Mouse (Mus musculus) cerebellum, postnatal 14 days (tissue): ENCODE measurements around the gene Cgrrf1.

Experiments
- DNase-seq, 2 experiments: peaks; one replicate each; pipeline ENCODE4 v3.0.0; 2021; ENCODE audit warnings: mixed read lengths in 2 of 2

Cgrrf1 gene

DNA sequence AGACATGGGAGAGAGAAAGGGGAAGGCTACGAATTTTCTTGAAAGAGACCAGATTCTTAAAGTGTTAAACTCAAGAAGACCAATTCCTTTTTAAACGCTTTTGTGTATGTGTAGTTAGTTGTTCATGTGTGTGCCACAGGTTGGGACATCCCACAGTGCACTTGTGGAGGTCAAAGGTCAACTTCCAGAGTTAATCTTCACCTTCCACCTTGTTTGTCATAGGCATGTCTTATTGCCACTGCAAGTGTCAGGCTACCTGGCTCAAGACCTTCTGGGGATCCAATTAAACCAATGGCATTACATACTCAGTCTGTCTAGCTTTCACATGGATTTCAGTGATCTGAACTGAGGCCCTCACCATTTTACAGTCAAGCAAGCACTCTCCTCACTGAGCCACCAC is 7.9 kb upstream of the Cgrrf1 start:
- no peak for DNase-seq

DNA sequence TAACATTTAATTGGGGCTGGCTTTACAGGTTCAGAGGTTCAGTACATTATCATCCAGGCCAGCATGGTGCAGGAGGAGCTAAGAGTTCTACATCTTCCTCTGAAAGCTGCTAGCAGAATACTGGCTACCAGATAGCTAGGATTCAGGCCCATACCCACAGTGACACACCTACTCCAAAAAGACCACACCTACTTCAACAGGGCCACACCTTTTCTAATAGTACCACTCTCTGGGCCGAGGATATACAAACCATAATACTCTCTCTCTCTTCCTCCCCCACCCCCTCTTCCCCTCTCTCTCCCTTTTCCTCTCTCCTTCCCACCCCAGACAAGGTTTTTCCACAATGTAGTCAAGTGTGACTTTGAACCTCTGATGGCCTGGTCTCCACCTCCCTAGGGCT is 4.5 kb upstream of the Cgrrf1 start:
- no peak for DNase-seq

DNA sequence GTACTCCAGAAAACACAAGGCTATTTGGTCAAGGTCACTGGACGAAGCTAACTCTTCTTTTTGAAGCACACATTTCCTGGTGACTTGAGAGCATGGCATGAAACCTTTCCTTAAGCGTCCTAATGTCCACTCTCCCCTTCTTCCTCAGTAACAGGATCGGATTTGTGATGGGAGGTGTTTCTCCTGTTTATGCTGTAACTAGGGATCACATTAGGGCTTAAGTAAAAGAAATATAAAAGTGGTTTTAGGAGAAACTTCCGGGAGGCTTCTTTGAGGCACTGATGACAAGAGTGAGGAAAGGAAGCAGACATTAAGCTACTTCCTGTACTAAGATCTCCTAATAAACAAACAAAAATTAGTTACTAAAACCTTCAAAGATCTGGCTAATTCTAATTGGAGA is 630 bp upstream of the Cgrrf1 start:
- DNase-seq = peak in 1 of 2 experiments; percentile 13

GRCm38 (mm10) chr14:46832354-46833272 is 688 bp downstream of the Cgrrf1 start:
- DNase-seq = peak in 1 of 2 experiments; percentile 21

DNA sequence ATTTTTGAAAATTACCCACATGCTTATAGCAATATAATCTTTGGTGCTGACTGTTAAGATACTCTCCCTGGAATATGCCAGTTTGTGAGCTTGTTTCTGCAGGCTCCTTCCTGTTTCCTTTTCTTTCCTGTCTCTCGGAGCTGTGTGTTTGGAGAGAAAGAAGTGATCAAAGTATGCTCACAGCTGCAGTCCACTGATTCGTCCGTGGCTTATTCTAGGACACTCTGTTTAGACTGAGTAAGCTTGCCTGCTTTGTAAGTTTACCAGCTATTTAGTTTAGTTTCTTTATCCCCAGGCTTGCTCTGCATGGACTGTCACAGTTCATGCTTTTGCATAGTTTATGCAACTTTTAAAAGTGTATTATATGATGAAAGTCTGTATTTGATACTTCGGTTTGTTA is 7.4 kb downstream of the Cgrrf1 start:
- DNase-seq = no peak

GRCm38 (mm10) chr14:46845706-46846105 is 13.8 kb downstream of the Cgrrf1 start:
- DNase-seq = no peak

DNA sequence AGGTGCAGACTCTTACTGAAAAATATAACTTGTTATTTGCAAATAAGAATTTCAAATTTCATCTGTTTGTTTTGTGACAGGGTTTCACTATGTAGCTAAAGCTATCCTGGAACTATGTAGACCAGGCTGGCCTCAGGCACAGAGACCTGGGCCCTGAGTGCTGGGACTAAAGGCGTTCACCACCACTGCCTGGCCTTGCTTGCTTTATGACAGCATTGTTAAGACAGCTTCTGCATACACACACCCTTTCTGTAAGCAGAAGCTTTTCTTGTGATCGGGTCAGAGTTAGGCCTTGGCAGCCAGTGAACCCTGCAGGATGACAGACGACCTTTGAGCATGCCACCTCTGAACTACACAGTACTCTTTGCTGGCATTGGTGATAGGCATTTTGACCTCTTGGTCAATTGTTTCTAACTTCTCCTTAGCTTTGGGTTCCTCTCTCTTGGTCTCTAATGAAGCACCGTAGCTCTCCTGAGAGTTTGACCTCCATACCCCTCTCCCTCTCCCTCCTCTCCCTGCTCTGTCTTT is 16.2 kb downstream of the Cgrrf1 start:
- no peak for DNase-seq

DNA sequence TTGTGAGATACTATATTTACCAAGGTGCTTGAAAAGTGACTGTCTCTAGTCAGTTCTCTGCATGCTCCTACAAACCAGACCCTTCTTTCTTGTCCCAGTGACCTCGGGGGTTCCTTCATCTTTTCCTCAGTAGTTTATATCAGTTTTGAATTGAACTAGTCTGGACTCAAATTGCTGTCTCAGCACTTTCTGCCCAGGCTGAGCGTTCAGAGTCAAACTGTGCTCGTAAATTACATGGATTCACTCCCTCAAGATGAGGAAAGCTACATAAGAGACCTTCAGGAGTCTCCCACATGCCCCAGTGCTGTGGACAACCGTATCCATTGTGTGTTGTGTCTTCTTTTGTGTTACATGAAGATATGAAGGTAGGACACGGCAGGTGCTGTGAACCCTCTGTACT is 16.8 kb downstream of the Cgrrf1 start:
- no peak for DNase-seq

DNA sequence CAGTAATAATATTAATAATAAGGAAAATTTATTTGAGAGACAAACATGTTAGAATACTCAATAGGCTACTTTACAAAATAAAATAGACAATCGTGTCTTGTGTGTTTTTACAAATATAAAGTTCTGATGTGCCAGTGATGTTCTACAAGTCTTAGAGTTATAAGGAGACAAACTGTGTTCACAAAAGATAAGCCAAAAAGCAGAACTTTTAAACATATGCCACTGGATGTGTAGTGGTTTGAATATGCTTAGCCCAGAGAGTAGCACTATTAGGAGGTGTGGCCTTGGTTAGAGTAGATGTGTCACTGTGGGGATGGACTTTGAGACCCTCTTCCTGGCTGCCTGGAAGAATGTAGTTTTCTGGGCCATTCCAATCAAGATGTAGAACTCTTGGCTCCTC is 17.8 kb downstream of the Cgrrf1 start:
- no peak for DNase-seq

DNA sequence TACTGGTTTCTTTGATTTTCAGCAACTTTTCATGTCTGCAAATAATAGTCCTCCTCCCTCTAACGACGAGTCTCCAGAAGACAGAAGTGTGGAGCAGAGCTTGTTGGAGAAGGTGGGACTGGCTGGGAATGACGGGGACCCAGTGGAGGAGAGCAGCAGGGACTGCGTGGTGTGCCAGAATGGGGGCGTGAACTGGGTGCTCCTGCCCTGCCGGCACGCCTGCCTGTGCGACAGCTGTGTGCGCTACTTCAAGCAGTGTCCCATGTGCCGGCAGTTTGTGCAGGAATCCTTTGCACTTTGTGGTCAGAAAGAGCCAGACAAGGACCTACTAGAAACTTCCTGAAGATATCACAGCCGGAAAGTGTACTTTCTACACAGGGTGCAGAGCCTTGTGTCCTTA is 21.8 kb downstream of the Cgrrf1 start:
- no peak for DNase-seq

GRCm38 (mm10) chr14:46862922-46863321 is 31.0 kb downstream of the Cgrrf1 start:
- no peak for DNase-seq

DNA sequence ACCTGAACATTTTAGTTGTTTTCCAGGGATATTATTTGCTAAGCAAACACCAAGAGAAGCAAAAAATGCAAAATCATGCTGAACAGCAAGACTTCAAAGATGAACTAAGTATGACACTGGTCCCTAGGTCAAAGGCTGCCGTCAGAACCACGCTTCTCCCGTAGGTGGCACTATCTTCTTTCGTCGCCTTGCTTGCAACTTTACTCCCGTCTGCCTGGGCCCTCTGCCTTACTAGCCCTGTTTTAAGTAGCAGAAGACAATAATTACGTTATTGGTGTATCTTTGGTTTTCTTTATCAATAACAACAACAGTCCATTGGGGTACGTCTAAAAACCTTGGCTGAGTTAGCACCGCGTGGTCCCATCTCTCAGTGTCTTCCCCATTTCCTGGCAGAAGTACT is 49.0 kb downstream of the Cgrrf1 start:
- peak; percentile 73 to 76 for DNase-seq

GRCm38 (mm10) chr14:46881581-46882430 is 49.9 kb downstream of the Cgrrf1 start:
- DNase-seq = peak; percentile 43 to 47

- peak; percentile 52 for DNase-seq
Measured at GRCm38 (mm10) chr14:46882431-46883067, 50.6 kb downstream of the Cgrrf1 start, which contains the start of gene Samd4. Gene Samd4, plus strand, starts transcription at chr14:46882854.

DNA sequence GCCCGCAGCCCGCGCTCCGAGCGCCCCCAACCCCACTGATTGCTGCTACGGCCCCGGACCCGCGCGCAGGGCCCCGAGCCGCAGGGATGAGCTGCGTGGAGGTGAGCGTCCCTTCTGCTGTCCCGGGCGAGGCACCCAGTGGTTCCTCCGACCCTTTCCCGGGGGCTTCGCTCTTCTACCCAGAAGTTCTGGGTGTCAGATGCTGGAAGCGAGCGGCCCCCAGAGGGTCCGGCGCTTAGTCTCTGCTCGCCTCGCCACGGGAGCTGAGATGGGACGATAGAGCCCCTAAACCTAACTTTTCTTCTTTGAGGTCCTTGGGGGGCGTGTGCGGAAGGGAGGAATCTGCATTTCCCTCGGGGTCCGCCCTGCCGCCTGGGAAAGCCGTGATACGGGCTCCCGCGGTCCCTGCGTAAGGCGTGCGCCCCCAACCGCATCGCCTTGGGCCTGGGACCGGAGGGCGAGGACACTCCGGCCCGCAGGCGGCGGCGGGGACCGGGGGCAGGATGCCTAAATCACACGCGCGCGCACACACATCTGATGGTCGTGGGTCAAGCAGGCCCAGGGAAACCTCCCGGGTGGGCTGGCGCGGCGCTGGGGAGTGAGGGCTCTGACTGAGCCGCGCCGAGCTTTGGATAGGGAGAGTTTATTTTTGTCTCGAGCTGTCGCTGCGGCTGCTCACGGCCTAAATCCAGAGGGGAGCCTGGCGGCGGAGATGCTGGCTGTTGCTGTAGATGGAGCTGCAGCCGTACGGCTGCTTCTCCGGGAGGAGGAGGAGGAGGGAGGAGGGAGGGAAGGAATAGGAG is 51.3 kb downstream of the Cgrrf1 start:
- peak; percentile 43 to 49 for DNase-seq

- DNase-seq = peak; percentile 47
Measured at GRCm38 (mm10) chr14:46883871-46884441, 52.0 kb downstream of the Cgrrf1 start.

- DNase-seq = peak; percentile 60 to 68
Measured at GRCm38 (mm10) chr14:46884701-46885428, 52.9 kb downstream of the Cgrrf1 start.

DNA sequence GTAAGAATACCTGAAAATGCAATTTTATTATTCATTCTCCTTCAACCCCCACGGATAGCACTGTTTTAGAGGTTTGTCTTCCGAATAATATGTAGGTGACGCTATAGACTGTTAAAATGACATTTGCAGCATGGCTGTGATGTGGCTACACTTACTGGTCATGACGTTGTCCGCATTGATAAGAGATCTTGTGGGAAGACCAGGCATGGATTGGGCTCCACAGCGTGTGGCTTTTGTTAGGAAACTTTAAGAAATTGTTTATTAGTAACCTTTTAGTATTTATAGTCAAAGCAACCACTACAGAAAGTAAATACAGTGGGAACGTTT is 53.5 kb downstream of the Cgrrf1 start:
- DNase-seq = no peak

DNA sequence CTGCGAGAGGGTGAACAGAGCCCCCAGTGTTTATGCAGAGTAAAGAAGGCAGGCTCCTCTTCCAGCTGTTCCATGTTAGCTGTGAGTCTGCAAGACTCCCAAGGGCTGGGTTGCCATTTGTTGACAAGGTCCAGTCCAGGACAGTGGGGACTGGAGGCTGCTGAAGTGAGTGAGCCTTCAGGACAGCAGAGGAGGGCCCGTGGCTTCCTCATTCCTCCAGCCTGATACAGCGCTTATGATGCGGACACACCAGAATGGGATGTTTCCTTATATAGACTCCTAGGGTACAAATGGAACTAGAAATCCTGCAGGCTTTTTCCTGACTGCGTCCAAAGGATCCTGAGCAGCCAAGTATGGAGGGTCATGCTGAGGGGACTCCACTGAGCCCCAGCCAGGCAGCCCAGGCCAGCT is 54.0 kb downstream of the Cgrrf1 start:
- DNase-seq = peak; percentile 9 to 10

DNA sequence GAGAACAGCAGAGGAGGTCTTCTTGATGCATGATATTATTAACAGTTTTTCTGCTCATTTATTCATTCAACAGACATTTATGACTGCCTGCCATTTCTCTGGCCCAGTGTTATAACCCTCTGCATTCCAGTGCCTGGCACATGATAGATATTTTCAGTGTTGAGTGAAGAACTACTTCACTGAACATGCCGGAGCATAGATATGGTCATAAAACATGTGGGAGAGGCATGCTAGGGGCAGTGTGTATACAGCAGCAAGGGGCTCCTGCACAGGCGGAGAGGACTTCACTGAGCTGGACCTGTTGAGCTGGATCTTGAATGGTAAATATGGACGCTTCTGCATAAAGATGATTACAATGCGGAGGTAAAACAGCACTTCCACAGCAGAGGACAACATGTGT is 57.2 kb downstream of the Cgrrf1 start:
- DNase-seq = no peak

GRCm38 (mm10) chr14:46893961-46894360 is 62.0 kb downstream of the Cgrrf1 start:
- DNase-seq = no peak
